Mouse (Mus musculus) Patski (cell line): ENCODE measurements around the gene 0610012G03Rik. TPM values are rescaled to one million over a fixed set of nuclear protein-coding genes. Genes with fewer than 3 reads are reported as not detected.

ENCODE experiments used
- ATAC-seq: fragments of 100-300 bp; one replicate; pipeline ENCODE4 v1.8.0; 2021
- CTCF ChIA-PET: fragments of 350-600 bp; sonication (Branson Sonifier 250); formaldehyde crosslinking; loops from one replicate; lab custom pipeline; 2022; ENCODE audit warnings: inconsistent platforms; lab: Charles Lee
- POLR2A ChIA-PET: fragments of 350-600 bp; sonication (Branson Sonifier 250); formaldehyde crosslinking; loops from one replicate; lab custom pipeline; 2022; ENCODE audit warnings: antibody characterized with exemption, inconsistent platforms; lab: Charles Lee
- DNase-seq: peaks from one replicate; pipeline ENCODE4 v3.0.0-alpha.2; 2011; ENCODE audit warnings: low read depth, low spot score
- H3K27me3 ChIP-seq: fragments of 371-371 bp; one replicate; pipeline ENCODE4 v1.5.1; 2021
- CTCF ChIP-seq: fragments of 100-300 bp; IDR thresholded peaks from one replicate; pipeline ENCODE4 v1.5.1; 2021
- in situ Hi-C: fragments of 300-500 bp; cut with MboI; formaldehyde crosslinking; loops from 3 replicates; pipeline ENCODE4 v1.11.1; 2018; ENCODE audit warnings: low pct_unique_long_range_greater_than_20kb, mixed read lengths
- polyA plus RNA-seq: library from polyadenylated mRNA; unstranded; gene quantifications from one replicate; pipeline ENCODE4 v1.2.3, GENCODE M21; 2021

The 0610012G03Rik gene
- polyA plus RNA-seq, 1 experiment from 2014 or later, result 39.1 TPM

DNA sequence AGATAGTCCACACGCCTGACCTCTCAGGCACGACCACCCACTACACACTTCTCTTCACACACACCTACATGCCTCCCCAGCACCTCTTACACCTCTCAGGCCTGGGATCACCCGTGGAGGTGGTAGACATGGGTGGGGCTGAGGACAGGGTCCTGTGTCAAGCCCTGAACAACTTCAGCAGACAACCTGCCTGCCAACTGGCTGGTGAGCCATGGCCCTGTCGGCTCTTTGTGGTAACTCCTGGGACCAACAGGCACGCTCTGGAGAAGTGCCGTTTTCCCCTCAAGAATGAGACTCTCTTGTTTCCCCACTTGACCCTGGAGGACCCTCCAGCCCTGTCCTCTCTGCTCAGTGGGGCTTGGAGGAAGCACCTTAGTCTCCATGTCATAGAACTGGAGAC lies 2.9 kb downstream of the 0610012G03Rik start:
- in situ Hi-C loops, result loop anchor here (5.0 kb wide), 1 partner anchor 57 kb away; the partner anchor contains the start of gene Senp5
- TF ChIP-seq CTCF, result no peak
- DNase-seq (no peak), ATAC-seq (no peak)
- CTCF ChIA-PET, result no interaction called here
- POLR2A ChIA-PET, result no interaction called here
- no peaks in the 10 kb centered on the region for H3K27me3 ChIP-seq

DNA sequence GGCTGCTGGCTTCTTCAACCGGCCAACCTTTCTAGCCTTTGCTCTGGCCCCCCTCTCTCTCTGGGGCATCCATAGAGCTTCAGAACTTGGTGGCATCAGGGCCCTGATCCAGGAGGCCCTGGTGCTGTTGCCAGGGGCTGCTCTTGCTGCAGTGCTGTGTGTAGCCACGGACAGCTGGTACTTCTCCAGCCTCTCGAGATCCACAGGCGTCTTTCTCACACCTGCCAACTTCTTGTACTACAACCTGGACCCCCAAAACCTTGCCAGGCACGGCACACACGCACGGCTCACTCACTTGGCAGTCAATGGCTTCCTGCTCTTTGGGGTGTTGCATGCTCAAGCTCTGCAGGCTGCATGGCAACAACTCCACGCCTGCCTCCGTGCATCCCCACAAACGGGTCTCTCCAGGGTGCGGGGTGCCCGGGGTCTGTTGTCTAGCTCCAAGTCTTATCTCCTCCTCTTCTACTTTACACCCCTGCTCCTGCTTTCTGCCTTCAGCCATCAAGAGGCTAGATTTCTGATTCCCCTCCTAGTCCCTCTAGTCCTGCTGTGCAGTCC lies 3.5 kb downstream of the 0610012G03Rik start:
- no peaks in the 10 kb centered on the region for H3K27me3 ChIP-seq
- POLR2A ChIA-PET, result no interaction called here
- ATAC-seq (no peak), DNase-seq (no peak)
- CTCF ChIA-PET, result interaction anchor here (1.0 to 1.7 kb wide), 2 partner anchors 14 to 27 kb away, joined by 6 to 8 read pairs; no protein-coding TSS in a partner anchor
- in situ Hi-C loops, result loop anchor here (5.0 kb wide), 1 partner anchor 58 kb away; the partner anchor contains the start of gene Senp5
- no peak for TF ChIP-seq CTCF

DNA sequence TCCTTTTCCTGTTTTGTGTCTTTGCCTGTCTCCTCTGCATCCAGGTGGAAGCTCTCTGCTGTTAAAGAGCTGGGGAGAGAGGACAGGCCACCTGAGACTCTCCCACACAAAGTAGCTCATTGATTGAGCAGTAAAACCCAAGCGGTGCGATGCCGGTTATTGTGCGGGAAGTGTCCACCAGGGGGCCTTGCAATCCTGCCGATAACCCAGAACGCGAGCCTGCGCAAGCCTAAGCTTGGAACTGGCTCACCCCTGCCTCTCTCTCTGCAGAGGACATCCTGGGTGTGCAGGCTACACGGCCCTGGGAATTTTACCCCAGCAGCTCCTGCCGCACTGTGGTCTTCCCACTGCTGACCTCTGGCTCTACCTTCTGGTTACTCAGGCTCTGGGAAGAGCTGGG lies 4.3 kb downstream of the 0610012G03Rik start:
- POLR2A ChIA-PET, result no interaction called here
- H3K27me3 ChIP-seq, result no peaks in the 10 kb centered on the region
- no peak for ATAC-seq
- CTCF ChIA-PET, result interaction anchor here (0.8 to 1.8 kb wide), 6 partner anchors 11 to 85 kb away, joined by 3 to 11 read pairs (median 6); partner anchors contain the start of genes Pigz and Senp5
- DNase-seq, result no peak
- in situ Hi-C loops, result no loop called here
- TF ChIP-seq CTCF, result no peak

DNA sequence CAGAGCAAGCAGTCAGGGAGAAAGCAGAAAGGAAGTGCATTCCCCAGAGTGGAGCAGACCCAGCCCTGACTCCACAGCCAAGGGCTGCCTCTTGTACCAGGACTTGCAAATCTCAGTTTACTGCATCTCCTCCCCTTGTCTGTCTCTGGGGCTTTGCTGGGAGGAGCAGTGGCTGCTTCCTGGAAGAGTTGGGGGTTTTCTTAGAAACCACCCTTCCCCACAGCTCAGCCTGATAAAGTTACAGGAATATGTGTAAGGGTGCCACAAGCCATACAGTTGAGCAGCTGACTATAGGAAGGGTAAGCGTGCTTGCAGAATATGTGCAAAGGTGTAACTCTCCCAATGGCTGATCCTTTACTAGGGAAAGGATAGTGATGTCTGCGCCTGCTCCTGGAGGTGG lies 7.7 kb downstream of the 0610012G03Rik start:
- TF ChIP-seq CTCF, result no peak
- in situ Hi-C loops, result no loop called here
- no peaks in the 10 kb centered on the region for H3K27me3 ChIP-seq
- ChIA-PET CTCF (no interaction called here), POLR2A (no interaction called here)
- DNase-seq (no peak), ATAC-seq (no peak)

DNA sequence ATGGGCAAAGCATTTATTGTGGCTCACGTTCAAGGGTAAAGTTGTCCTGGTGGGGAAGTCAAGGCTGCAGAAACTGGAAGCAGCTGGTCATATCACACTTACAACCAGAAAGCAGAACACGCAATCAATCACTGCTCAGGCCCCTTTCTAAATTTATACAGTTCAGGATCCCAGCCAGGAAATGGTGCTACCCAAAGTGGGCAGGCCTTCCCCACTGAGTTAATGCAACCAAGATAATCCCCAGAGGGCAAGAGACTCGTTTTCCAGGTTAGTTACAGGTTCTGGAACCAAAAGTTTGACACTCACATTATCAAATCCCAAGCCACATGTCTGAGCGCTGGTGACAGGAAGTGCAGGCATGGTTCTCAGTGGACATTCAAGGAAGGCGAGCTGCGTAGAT lies 9.4 kb downstream of the 0610012G03Rik start:
- ATAC-seq (no peak), DNase-seq (no peak)
- no peaks in the 10 kb centered on the region for H3K27me3 ChIP-seq
- ChIA-PET POLR2A (no interaction called here), CTCF (no interaction called here)
- in situ Hi-C loops, result no loop called here
- TF ChIP-seq CTCF, result no peak

DNA sequence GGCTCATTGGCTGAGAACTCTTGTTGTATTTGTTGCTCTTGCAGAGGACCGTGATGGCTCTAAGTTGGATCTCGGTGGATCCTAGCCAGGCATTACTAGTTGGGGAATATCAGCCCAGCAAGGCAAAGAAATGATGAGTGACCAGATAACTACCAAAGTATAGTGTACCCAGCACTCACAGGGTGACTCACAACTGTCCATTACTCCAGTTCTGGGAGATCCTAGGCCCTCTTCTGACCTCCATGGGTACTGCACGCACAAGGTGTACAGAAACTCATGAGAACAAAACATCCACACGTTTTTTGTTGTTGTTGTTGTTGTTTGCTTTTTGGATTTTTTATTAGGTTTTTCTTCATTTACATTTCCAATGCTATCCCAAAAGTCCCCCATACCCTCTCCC lies 11.7 kb downstream of the 0610012G03Rik start:
- ATAC-seq (no peak), DNase-seq (no peak)
- ChIA-PET CTCF (no interaction called here), POLR2A (no interaction called here)
- no peaks in the 10 kb centered on the region for H3K27me3 ChIP-seq
- no peak for TF ChIP-seq CTCF
- in situ Hi-C loops, result no loop called here

DNA sequence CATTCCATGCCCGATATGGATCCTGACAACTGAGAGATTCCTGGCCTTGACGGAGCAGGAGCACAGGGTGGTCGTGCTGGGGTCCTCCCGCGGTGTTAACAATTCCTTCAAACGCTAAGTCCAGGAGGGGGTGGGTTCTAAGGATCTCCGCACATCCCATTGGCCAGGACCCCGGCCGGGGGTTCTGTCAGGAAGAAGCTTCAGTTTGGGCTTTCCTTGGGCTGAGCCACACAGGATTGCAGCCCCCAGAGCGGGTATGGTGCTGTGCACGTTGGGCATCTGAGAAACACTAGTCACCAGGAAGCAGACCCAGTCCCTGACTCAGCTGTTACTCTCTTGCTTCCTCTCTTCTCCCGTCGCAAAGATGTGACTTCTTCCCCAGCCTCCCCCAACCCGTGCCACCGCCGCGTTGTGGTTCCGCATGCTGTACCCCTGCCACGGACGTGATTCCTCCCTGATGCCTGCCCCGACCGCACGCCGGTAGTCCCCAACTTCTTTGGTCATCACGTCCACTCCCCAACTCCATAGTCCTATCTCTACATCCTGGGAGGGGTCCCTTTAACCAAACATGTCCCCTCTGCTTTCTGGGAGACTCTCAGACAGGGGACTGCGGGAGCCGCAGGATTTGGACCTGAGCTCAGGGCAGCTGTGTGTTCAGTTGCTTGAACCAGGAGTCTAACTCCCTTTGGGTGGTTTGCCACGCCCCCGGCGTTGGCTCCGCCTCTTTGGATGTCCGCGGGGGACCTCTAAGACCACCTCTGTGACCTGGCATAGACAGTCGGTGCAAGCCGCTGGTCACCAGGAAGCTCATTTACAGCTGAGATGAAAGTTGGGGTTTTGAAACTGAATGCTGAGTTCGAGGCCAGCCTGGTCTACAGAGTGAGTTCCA lies 13.0 kb downstream of the 0610012G03Rik start:
- in situ Hi-C loops, result no loop called here
- no peaks in the 10 kb centered on the region for H3K27me3 ChIP-seq
- CTCF ChIA-PET, result no interaction called here
- POLR2A ChIA-PET, result no interaction called here
- ATAC-seq (no peak), DNase-seq (no peak)
- TF ChIP-seq CTCF, result no peak

DNA sequence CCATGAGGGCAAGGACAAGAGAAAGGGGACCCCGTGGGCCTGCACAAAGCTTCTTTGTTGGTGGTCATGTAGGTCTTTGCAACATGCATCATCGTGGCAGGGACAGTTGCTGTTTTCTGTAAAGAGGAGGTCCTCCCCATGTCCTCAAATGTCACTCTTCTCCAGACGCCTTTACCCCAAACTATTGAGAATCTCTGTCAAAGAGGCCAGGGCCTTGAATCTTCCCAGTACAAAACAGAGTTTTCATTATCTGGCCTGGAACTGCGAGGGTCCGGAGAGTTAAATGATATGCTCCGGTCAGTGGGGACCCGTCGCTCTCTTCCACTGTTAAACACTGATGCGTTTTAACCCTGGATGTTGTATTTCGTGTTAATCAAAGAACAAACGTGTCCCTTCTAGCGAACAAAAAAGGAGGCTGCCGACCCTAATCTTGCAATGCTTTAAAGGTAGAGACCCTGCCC lies 13.7 kb downstream of the 0610012G03Rik start:
- H3K27me3 ChIP-seq, result no peaks in the 10 kb centered on the region
- ChIA-PET POLR2A (no interaction called here), CTCF (no interaction called here)
- no peak for ATAC-seq
- no peak for TF ChIP-seq CTCF
- in situ Hi-C loops, result no loop called here
- DNase-seq, result no peak

DNA sequence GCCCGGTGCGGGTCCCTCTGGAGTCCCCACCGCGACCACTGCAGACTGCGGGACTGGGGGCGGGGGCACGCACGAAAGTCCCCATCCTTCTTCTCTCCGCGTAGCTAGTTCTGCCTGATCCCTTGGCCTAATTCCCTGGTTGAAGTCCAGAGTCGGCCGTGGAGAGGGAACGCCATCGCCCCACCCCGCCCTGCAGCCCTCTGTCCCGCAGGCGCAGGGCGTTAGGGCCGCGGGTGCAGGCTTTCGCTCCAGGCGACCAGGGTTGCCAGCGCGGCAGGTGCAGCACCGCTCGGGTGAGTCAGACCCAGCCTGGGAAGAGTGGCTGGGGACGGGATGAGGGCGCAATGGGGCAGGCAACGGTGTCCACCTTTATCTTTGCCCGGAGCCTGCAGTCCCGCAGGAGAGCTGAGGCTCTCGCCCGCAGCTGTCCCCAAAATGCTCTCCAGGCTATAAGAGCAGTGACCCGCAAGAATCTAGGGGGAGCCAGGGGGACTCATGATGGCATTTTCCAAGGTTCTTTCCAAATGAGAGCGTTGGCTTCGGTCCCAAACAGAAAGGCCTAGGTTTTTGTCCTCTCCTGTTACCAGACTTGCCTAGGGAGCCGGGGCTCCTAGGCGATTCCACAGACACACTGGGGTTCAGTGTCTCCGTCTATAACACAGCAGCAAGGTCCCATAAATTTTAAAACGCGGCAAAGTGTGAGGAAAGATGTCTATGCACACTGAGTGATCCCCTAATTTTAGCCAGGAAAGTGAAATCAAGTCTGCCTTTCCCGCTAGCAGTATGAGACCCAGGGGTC lies 14.3 kb downstream of the 0610012G03Rik start, which contains the start of gene Pigz:
TSS of gene Pigz (plus strand) at position 101 of the 799 bp plus-strand sequence.
- POLR2A ChIA-PET, result no interaction called here
- H3K27me3 ChIP-seq, result no peaks in the 10 kb centered on the region
- CTCF ChIA-PET, result interaction anchor here (2.5 kb wide), 1 partner anchor 10 kb away, joined by 11 read pairs; no protein-coding TSS in a partner anchor
- no peak for ATAC-seq
- in situ Hi-C loops, result no loop called here
- TF ChIP-seq CTCF, result no peak
- no peak for DNase-seq
